Mouse (Mus musculus) heart, embryonic 13.5 days (tissue): Measurements from ENCODE around the gene Smyd3. TPM values are rescaled to one million over a fixed set of nuclear protein-coding genes. Genes with fewer than 3 reads are reported as not detected.
A peak's percentile ranks its signal among the peaks of the same experiment; 100 is the strongest.

Experiments
- ATAC-seq: fragments of 200-750 bp; cut with Nextera tagmentation; 2 replicates; pipeline ENCODE4 v1.8.0; 2017; ENCODE audit warnings: moderate TSS enrichment; ENCODE audit not compliant: insufficient number of reproducible peaks, low FRiP score, low TSS enrichment; ENCODE audit errors: extremely low read depth
- H3K27ac ChIP-seq: fragments of 300-500 bp; sonication (generic); replicated peaks from 2 replicates; pipeline ENCODE4 v1.5.1; 2015; ENCODE audit warnings: moderate library complexity, mild to moderate bottlenecking, inconsistent platforms
- H3K27me3 ChIP-seq: fragments of 300-500 bp; sonication (generic); replicated peaks from 2 replicates; pipeline ENCODE4 v1.6.1; 2015; ENCODE audit warnings: mild to moderate bottlenecking, inconsistent platforms
- H3K36me3 ChIP-seq: fragments of 300-500 bp; sonication (generic); 2 replicates; pipeline ENCODE4 v1.6.1; 2015; ENCODE audit warnings: mild to moderate bottlenecking, inconsistent platforms
- H3K4me1 ChIP-seq: fragments of 300-500 bp; sonication (generic); 2 replicates; pipeline ENCODE4 v1.6.1; 2015; ENCODE audit warnings: inconsistent platforms
- H3K4me2 ChIP-seq: fragments of 300-500 bp; sonication (generic); 2 replicates; pipeline ENCODE4 v1.6.1; 2015; ENCODE audit warnings: inconsistent platforms, mild to moderate bottlenecking, moderate library complexity
- H3K4me3 ChIP-seq: fragments of 300-500 bp; sonication (generic); 2 replicates; pipeline ENCODE4 v1.5.1; 2015; ENCODE audit warnings: moderate library complexity, mild to moderate bottlenecking, inconsistent platforms
- H3K9ac ChIP-seq: fragments of 300-500 bp; sonication (generic); 2 replicates; pipeline ENCODE4 v1.6.1; 2015; ENCODE audit warnings: inconsistent platforms, mild to moderate bottlenecking, moderate library complexity
- H3K9me3 ChIP-seq: fragments of 300-500 bp; sonication (generic); 2 replicates; pipeline ENCODE4 v1.6.1; 2016; ENCODE audit warnings: inconsistent platforms
- WGBS: fragments of 180-500 bp; shearing (Covaris S2); methylation state at CpG from one replicate; pipeline ENCODE4 v1.1.7; 2015; ENCODE audit warnings: mixed read lengths; 5-methylcytosine and 5-hydroxymethylcytosine counted together
- polyA plus RNA-seq: library from polyadenylated mRNA; unstranded; fragments of >200 nt; fragmentation: Nextera tagmentation; extraction: Ambion mirVana; gene quantifications from 2 replicates; pipeline ENCODE4 v1.2.1, GENCODE M21; 2015

Gene Smyd3
- polyA plus RNA-seq, 1 experiment from 2014 or later, result 9.6 TPM

GRCm38 (mm10) chr1:179107761-179108694 lies 409.8 kb downstream of the Smyd3 start:
- no peaks in the 10 kb centered on the region for H3K36me3 ChIP-seq
- no peaks in the 10 kb centered on the region for H3K27me3 ChIP-seq
- H3K4me3 ChIP-seq, result no peak overlapping the region
- no peak for ATAC-seq
- H3K4me1 ChIP-seq, result peaks cover 35% of the 10 kb centered on the region
- no peaks in the 10 kb centered on the region for H3K9me3 ChIP-seq
- WGBS, result 66% methylated on average over 16 of the region's 16 CpGs
- no peak overlapping the region for H3K4me2 ChIP-seq
- no peak overlapping the region for H3K27ac ChIP-seq
- H3K9ac ChIP-seq, result no peak overlapping the region

DNA sequence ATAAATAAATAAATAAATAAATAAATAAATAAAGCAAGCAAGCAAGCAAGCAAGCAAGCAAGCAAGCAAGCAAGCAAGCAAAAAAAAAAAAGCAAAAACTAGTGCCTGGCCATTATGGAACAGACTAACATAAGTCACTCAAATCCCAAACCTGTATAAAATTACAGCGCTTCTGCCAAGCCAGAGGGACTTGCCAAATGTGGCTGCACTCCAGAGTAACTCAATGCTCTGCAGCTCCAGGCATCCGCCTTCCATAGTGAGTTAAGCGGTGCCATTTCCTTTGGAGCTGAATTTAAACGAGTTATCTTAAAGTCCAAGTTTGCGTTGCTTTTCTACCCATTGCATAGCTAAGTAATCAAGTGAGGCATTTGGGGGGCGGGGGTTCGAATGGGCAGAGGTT lies 410.6 kb downstream of the Smyd3 start:
- H3K9ac ChIP-seq, result no peak overlapping the region
- no peak for ATAC-seq
- no peaks in the 10 kb centered on the region for H3K9me3 ChIP-seq
- H3K4me3 ChIP-seq, result no peak overlapping the region
- H3K27me3 ChIP-seq, result no peaks in the 10 kb centered on the region
- H3K4me1 ChIP-seq, result peaks cover 35% of the 10 kb centered on the region
- no peaks in the 10 kb centered on the region for H3K36me3 ChIP-seq
- WGBS, result 66% methylated on average over 7 of the region's 7 CpGs
- H3K27ac ChIP-seq, result no peak overlapping the region
- no peak overlapping the region for H3K4me2 ChIP-seq

DNA sequence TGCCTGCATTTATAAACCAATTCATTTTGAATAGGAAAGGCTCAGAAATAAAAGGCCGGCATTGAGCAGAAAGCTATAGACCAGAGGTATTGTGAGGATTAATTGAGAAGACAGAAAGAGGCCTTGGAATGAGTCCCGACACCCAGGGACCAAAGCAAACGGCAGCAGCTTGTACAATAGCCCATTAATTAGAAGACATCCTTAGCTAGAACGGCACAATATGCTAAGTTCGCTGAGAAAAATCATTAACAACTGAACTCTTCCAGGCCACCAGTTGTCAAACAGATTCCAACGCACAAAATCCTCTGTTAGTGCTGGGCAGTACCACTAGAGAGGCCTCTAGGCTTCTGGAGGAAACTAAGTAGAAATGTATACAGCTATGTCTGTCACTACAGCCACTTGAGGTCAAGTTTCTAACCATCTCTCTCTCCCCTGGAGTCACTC lies 411.1 kb downstream of the Smyd3 start:
- no peak overlapping the region for H3K4me3 ChIP-seq
- no peak overlapping the region for H3K4me2 ChIP-seq
- H3K4me1 ChIP-seq, result peaks cover 32% of the 10 kb centered on the region
- WGBS, result 82% methylated on average over 6 of the region's 6 CpGs
- H3K27ac ChIP-seq, result 0 out of 2 replicates have a peak overlapping the region, but pooled peaks have one; percentile 2
- H3K27me3 ChIP-seq, result no peaks in the 10 kb centered on the region
- H3K36me3 ChIP-seq, result no peaks in the 10 kb centered on the region
- no peak for ATAC-seq
- H3K9ac ChIP-seq, result no peak overlapping the region
- H3K9me3 ChIP-seq, result no peaks in the 10 kb centered on the region

GRCm38 (mm10) chr1:179106103-179106701 lies 411.6 kb downstream of the Smyd3 start:
- H3K9ac ChIP-seq, result no peak overlapping the region
- no peak overlapping the region for H3K4me3 ChIP-seq
- WGBS, result 86% methylated on average over 18 of the region's 18 CpGs
- ATAC-seq, result no peak
- H3K27me3 ChIP-seq, result no peaks in the 10 kb centered on the region
- no peak overlapping the region for H3K27ac ChIP-seq
- no peak overlapping the region for H3K4me2 ChIP-seq
- no peaks in the 10 kb centered on the region for H3K9me3 ChIP-seq
- H3K4me1 ChIP-seq, result peaks cover 27% of the 10 kb centered on the region
- H3K36me3 ChIP-seq, result no peaks in the 10 kb centered on the region

GRCm38 (mm10) chr1:179104447-179104846 lies 413.4 kb downstream of the Smyd3 start:
- no peak overlapping the region for H3K9ac ChIP-seq
- peaks cover 24% of the 10 kb centered on the region for H3K4me1 ChIP-seq
- H3K4me2 ChIP-seq, result no peak overlapping the region
- H3K4me3 ChIP-seq, result no peak overlapping the region
- no peak overlapping the region for H3K27ac ChIP-seq
- H3K36me3 ChIP-seq, result no peaks in the 10 kb centered on the region
- WGBS, result 89% methylated on average over 8 of the region's 8 CpGs
- ATAC-seq, result no peak
- H3K27me3 ChIP-seq, result no peaks in the 10 kb centered on the region
- no peaks in the 10 kb centered on the region for H3K9me3 ChIP-seq

GRCm38 (mm10) chr1:179096993-179097392 lies 420.8 kb downstream of the Smyd3 start:
- H3K9me3 ChIP-seq, result no peaks in the 10 kb centered on the region
- H3K9ac ChIP-seq, result no peak overlapping the region
- no peaks in the 10 kb centered on the region for H3K27me3 ChIP-seq
- H3K36me3 ChIP-seq, result no peaks in the 10 kb centered on the region
- peak overlapping the region; percentile 25; the same call in 1 of the 2 replicates for H3K4me2 ChIP-seq
- 0 out of 2 replicates have a peak overlapping the region, but pooled peaks have one; percentile 24 for H3K27ac ChIP-seq
- H3K4me3 ChIP-seq, result no peak overlapping the region
- H3K4me1 ChIP-seq, result peaks cover 22% of the 10 kb centered on the region
- ATAC-seq, result no peak
- 52% methylated on average over 8 of the region's 8 CpGs for WGBS

- no peak overlapping the region for H3K4me2 ChIP-seq
- no peaks in the 10 kb centered on the region for H3K27me3 ChIP-seq
- peaks cover 22% of the 10 kb centered on the region for H3K4me1 ChIP-seq
- no peak overlapping the region for H3K9ac ChIP-seq
- H3K36me3 ChIP-seq, result no peaks in the 10 kb centered on the region
- no peaks in the 10 kb centered on the region for H3K9me3 ChIP-seq
- ATAC-seq, result no peak
- 52% methylated on average over 5 of the region's 5 CpGs for WGBS
- H3K27ac ChIP-seq, result 0 out of 2 replicates have a peak overlapping the region, but pooled peaks have one; percentile 24
- no peak overlapping the region for H3K4me3 ChIP-seq
Measured at GRCm38 (mm10) chr1:179096323-179096722, 421.5 kb downstream of the Smyd3 start.

DNA sequence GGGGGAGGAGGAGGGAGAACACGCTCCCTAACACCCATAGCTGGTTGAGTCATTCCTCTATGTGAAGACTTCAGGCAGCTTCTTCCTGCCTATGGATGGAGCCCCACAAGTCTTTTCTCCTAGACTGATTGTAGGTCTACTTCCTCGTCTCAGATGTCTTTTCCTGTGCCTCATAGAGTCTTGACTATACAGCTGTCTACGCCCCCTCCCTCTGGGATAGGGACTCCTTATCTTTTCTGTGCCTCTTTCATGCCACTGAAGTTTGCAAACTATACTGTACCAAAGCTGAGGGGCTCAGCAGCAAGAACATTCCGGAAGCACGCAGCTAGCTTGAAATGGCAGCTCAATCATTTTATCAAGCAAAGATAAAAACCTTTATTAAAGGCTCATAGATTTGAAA lies 428.7 kb downstream of the Smyd3 start:
- H3K4me1 ChIP-seq, result peaks cover 10% of the 10 kb centered on the region
- no peaks in the 10 kb centered on the region for H3K27me3 ChIP-seq
- H3K9me3 ChIP-seq, result peaks cover 3% of the 10 kb centered on the region
- H3K27ac ChIP-seq, result no peak overlapping the region
- H3K4me3 ChIP-seq, result no peak overlapping the region
- ATAC-seq, result no peak
- 60% methylated on average over 5 of the region's 5 CpGs for WGBS
- no peak overlapping the region for H3K9ac ChIP-seq
- H3K4me2 ChIP-seq, result no peak overlapping the region
- no peaks in the 10 kb centered on the region for H3K36me3 ChIP-seq

DNA sequence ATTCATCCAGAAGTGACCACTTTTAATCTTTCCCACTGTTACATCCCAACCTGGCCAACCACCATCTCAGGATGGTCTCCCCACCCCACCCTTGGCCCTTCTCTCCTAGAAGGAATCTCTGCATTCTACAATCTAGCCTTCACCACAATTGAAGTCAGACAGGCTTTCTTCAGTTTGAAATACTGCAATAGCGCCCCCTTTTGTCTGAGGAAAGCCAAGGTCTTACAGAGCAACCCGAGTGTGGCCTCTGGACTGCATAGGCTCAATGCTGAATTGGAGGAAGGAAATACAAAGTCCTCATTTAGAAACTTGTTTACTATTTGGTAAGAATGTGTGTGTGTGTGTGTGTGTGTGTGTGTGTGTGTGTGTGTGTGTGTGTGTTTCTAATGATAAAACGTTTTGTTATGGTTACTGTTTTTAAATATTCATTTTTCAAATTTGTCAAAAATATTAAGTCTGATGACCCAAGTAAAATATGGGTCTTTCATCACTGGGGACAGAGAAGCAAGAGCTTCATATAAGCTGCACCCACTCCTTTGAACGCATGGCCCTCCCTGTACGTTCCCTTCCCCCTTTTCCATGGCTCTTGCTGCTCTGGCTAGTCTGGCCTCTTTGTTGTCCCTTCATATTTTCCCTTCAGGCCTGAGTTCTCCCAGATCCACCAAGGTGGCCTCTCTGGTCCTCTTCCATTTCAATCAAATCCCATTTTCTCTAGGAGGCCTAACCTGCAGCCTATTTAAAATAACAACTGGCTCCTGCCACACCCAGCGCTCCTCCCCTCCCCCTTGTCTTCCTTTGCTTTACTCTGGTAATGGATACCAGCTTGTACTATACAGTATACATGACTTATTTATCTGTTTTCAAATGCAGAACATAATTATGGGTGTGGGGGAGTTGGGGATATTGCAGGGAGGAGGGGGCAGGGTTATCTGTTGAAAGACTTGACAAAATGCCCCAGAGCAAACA lies 430.5 kb downstream of the Smyd3 start:
- WGBS, result 55% methylated on average over 6 of the region's 6 CpGs
- no peaks in the 10 kb centered on the region for H3K36me3 ChIP-seq
- H3K4me3 ChIP-seq, result no peak overlapping the region
- no peak overlapping the region for H3K27ac ChIP-seq
- no peaks in the 10 kb centered on the region for H3K27me3 ChIP-seq
- peaks cover 3% of the 10 kb centered on the region for H3K9me3 ChIP-seq
- ATAC-seq, result no peak
- no peak overlapping the region for H3K9ac ChIP-seq
- H3K4me1 ChIP-seq, result peaks cover 18% of the 10 kb centered on the region
- no peak overlapping the region for H3K4me2 ChIP-seq

DNA sequence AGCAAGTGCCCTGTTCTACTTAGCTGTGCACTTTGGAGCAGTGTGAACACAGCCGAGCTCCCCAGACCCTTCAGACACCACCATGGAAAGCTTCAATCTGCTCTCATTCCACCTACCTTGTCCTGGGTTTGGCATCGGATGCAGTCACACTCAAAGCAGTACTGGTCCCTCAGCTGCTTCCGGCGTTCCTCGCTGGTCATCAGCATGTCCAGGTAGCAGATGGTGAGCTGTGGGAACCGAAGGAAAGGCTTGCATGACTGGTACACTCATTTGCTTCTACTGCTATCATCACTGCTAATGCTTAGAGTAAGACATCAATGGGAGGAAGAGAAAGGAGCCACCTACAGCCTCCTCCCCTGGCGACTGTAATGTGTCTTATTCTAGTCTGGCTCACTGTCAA lies 431.6 kb downstream of the Smyd3 start:
- no peak for ATAC-seq
- 83% methylated on average over 7 of the region's 7 CpGs for WGBS
- Histone ChIP-seq H3K4me3 (no peak overlapping the region), H3K9ac (no peak overlapping the region), H3K9me3 (peaks cover 3% of the 10 kb centered on the region), H3K4me2 (no peak overlapping the region), H3K4me1 (peaks cover 20% of the 10 kb centered on the region), H3K27ac (no peak overlapping the region), H3K27me3 (no peaks in the 10 kb centered on the region), H3K36me3 (no peaks in the 10 kb centered on the region)

DNA sequence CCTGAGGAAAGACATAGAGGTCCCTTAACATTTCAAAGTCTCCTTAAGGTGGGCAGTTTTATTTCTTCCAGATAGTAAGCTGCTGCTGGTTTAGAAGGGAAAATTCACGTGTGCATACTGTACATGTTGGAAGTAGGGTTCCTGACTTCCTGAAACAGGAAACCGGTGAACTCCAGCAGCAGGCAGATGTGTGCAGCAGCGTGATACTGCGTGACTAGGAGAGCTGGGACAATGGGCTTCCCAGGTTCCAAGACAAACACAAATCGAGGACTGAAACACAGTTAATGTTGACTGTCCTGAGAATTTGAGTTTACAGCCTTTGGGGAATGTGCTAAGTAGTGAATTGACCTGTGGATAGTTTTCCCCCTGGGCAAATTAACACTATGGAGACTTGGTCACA lies 434.7 kb downstream of the Smyd3 start:
- no peak for ATAC-seq
- H3K27ac ChIP-seq, result peak overlapping the region; percentile 62
- 53% methylated on average over 5 of the region's 5 CpGs for WGBS
- no peaks in the 10 kb centered on the region for H3K27me3 ChIP-seq
- no peak overlapping the region for H3K9ac ChIP-seq
- H3K4me2 ChIP-seq, result no peak overlapping the region
- peaks cover 19% of the 10 kb centered on the region for H3K4me1 ChIP-seq
- H3K4me3 ChIP-seq, result no peak overlapping the region
- H3K9me3 ChIP-seq, result peaks cover 3% of the 10 kb centered on the region
- no peaks in the 10 kb centered on the region for H3K36me3 ChIP-seq
